Mouse (Mus musculus) embryo, embryonic 11 days (tissue): ENCODE measurements at regions not wholly inside any gene's neighbourhood (a gene's known extent, or its start where the extent isn't known, plus 50 kb on each side); places are given as distances from the start of the nearest gene placed in this dataset.

Source experiments
- DNase-seq: peaks from one replicate; pipeline ENCODE4 v3.0.0-alpha.2; 2015

DNA sequence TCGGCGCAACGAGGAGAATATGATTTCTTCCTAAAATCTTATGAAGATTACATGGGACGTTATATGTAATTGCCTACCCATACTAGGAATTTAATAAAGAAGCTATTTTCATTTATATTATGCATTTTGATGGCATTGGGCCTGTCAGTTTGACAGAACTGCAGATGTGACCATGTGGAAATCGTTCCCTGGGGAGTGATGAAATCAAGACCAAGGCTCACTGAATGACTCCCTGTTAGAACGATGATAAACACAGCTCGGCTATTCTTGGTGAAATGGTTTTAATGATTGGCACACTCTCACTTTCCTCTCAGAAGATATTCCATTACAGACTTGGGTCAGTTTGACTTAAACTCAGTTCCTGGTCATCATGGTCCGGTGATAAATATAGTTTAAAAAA, 246.4 kb downstream of the Btg1 start:
- DNase-seq, result no peak

GRCm38 (mm10) chr10:96866468-96866867, 249.7 kb downstream of the Btg1 start:
- no peak for DNase-seq

DNA sequence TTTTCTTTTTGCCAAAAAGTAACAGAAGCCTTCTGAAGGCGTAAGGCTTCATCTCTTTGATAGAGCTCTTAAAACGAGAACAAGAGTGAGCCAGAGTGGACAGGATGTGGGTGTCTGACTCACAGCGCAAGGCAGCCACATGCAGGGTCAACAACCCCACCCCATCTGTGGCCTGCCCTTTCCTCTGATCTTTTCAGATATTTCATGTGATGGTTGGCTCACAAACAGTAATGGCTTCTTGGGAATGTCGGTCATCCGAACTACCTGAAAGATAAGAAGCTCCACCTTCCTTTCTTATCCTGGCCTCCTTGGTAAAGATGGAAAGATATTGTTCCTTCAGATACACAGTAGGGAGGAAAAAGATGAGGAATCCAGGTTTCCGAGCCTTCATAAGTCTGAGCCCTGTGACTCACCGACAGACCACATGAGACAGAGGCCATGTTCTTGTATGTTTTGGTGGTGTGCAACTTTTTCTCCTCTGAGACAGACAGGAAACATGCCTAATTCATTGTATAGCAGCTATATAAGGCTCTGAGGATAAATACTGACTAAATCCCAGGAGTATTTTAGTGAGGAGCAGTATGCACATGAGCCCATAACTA, 254.9 kb downstream of the Btg1 start:
- DNase-seq, result no peak

- no peak for DNase-seq
These were observed 257.8 kb downstream of the Btg1 start for GRCm38 (mm10) chr10:96874646-96875045.

- DNase-seq, result no peak
These were observed 258.9 kb downstream of the Btg1 start for GRCm38 (mm10) chr10:96875676-96876075.

DNA sequence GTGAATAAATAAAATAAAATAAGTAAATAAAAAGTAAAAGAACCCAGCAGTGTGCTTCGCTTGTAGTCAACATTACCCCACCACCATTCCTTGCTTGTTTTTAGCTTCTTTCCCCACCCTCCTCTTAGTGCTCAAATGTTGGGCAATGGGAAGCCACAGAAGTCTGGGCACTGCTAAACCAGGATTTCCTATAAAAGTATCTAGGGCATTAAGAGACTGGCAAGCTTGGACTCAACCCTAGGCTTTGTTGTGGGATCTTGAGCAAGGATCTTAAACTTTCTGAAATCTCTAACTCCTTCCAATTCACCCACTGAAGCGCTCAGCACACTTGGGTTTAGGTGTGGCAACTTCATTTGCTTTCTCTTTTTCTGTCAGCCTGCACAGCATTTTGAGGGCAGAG, 262.6 kb downstream of the Btg1 start:
- no peak for DNase-seq

DNA sequence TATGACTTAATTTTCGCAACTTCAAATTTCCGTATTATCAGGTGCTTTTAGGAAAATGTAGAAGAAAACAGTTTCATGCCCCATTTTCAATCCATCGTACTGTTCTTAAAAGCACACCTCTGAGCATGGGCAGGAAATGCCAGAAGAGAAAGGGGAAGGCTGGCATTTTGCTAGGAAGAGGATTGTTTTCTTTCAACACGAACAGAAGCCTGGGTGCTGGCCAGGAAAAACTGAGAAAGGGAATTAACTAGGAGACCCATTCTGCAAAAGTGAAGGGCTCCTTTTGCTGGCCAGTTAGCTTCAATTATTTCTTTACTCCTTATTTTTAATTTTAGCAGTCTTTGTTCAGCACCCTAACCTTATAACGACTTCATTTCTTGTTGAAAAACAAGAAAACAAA, 264.0 kb downstream of the Btg1 start:
- DNase-seq, result no peak

- DNase-seq, result no peak
These were observed 264.4 kb downstream of the Btg1 start for GRCm38 (mm10) chr10:96881212-96881611.

DNA sequence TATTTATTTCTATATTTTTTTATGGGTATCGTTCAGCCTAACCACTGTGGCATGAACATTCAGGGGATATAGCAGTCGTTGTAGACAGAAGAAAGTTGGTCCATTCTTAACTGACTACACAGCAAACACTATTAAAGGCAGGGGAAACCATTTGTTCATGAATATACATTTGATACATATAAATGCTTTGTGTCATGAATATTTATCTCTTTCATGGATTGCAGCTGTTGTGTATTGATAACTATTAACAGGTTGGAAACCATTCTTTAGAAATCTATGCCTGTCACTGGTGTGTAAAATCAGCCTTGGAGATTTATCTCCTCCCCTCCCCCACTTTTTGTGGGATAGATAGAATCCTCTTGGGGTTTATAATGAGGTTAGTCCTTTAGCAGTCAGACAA, 264.9 kb downstream of the Btg1 start:
- DNase-seq, result peak; percentile 29

GRCm38 (mm10) chr10:96901150-96901549, 284.3 kb downstream of the Btg1 start:
- DNase-seq, result no peak

GRCm38 (mm10) chr10:96905098-96905809, 288.4 kb downstream of the Btg1 start:
- no peak for DNase-seq

DNA sequence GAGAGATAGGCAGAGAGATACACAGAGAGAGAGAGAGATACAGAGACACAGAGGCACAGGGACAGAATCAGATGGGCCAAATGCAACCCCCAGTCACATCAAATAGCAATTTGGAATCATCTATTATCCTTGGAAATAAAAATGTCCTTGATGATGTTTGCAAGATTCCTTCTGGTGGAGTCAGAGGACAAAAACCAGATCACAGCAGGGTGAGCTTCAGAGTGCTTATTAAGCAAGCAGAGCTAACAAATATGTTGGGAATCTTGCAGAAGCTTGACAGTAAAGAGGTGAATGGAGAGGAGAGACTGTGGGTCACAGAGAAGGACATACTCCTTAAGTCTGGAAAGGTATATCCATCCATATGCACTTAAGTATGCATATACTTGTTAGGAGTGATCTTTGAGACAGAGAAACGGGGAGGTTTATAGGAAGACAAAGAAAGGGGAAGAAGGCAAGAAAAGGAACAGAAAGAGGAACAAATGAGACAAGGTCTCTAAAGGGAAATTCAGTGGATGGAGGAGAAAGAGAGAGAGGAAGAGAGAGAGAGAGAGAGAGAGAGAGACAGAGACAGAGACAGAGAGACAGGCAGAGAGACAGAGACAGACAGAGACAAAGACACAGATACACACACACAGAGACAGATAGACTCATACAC, 293.0 kb downstream of the Btg1 start:
- no peak for DNase-seq

DNA sequence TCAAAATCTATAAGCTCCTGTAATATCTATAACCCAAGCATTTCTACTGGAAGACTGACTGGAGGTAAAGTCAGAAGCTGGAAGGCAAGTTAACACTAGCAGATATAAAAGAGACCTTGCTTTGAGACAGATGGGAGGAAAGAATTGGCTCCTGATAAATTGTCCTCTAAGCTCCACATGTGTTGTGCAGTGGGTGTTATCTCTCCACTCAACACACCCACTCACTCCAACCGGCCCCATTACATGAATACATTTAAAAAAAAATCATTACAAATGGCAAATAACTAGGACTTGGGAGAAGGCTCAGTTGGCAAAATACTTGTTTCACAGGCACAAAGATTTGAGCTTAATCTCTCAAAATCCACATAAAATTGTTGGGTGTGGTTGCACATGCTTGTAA, 304.4 kb downstream of the Btg1 start:
- no peak for DNase-seq

DNA sequence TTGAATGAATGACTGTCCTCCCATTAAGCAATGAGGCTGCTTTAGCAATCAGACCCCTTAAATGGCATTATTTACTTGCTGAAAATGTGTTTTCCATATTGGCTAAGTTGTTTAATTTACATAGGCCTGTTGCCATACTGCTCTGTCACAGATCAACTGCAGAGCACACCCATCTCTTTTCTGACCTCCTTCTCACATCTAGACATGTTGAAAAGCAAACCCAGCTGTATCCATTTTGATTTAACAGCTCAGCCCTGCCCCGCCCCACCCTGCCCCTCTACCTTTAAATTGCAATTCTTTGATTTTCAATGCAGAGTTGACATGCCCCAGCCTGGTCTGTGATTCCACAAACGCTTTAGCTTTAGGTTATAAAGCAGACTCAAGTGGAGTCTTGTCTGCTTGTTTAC, 307.5 kb downstream of the Btg1 start:
- DNase-seq, result no peak

DNA sequence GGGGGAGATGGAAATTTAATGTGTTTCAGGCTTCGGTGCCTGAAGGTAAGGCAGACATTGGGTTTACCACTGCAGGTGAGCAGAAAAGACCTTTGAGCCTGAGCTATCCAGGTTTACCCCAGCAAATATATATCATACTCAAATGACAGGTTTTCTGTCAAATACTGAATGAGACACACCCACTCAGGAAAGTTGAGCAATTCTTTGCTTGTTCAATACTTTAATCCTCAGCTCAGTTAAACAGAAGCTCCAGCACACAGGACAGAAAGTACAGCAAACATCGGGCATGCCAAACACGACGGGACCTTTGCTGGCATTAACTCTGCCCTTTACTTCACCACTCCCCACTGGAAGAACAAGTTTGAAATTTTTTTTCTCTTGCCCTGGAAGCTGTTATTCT, 307.9 kb downstream of the Btg1 start:
- DNase-seq, result no peak

DNA sequence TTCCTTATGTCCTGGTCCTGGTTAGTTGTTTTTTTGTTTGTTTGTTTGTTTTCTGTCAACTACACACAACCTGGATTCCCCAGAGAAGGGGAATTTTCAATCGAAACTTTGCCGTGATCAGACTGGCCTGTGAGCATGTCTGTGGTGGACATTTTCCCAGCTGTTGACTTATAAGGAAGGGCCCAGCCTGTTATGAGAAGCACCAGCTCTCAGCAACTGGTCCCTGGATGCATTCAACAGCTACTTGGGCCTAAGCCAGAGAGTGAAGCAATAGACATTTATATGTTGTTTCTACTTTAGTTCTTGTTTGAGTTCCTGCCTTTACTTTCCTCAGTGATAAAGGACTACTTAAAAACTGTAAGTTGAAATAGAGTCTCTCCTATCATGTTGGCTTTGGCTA, 309.0 kb downstream of the Btg1 start:
- DNase-seq, result no peak

DNA sequence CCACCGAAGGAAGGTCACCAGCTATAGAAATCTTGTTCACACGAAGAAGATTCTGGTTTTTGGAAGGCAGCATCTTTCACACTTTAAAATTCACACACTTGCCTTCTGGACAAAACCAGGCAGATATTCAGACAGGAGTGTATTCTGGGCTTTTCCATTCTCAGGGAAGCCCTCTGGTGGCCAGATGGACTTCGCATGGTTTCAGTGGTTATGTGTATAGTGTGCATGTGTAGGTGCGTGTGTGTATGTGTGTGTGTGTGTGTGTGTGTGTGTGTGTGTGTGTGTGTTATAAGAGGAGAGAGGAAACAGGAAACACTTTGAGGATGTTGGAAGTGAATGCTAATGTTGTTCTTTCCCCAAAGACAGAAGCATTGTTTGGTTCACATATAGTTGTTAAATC, 317.9 kb downstream of the Btg1 start:
- DNase-seq, result peak; percentile 68

DNA sequence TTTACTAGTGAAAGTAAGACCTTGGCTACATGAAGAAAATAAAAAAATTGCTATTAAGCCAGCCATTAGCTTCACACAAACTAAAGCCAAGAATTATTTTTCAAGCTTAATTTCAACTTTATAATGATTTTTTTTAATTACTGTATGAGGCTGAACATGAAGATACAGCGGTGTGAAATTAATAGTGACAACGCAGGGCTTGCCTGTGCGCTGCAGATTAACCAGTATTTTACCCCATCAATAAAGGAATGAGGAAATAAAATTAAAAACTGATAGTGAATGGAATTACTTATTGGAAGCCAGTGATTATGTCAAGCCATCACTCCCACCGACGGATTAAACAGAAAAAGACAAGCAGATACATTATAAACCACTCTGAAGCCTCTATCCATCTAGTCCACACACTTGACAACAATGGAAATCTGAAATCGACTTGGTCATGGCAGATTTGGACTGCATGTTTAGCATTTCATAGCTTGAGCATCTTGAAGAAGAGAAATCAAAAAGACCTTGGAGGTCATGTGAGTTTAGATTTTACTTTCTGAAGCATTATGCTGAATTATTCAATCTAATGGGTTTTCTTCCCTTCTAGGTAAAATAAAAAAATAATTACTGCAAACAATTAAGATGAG, 324.2 kb downstream of the Btg1 start:
- DNase-seq, result no peak

DNA sequence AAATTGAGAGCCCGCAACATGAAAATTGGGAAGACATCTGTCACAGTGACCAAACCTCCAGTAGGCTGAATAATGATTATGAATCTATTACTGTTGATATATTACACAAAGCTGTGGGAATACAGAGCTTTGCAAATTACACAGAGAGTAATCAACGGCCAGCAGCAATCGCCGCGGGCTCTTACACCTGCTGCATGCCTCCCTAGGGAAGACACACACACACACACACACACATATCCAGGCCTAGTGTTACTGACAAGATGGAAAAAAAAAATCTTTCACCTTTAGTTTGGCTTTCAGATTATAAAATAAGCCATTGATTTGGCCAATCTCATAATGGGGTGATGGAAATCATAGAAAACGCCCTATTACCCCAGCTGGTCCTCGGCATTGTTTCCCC, 327.4 kb downstream of the Btg1 start:
- no peak for DNase-seq

- DNase-seq, result no peak
These were observed 331.2 kb downstream of the Btg1 start for GRCm38 (mm10) chr10:96947971-96948370.

DNA sequence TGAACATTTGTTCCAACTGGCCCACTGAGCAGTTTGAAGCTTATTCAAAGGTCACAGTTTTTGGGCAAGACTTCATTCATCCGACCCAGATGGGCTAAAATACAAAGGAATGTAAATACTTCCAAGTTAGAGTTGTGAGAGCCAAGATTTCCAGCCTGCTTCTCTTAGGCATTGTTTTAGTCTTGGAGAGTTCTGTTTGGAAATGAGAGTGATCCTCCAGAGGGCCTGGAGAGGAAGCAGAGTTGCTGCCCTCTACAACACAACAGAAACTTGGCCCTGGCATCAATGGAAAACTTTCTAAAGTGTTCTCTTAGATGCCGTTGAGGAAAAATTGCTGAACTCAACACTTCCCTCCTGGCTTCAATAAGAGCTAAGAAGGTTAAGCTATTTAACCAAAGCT, 332.1 kb downstream of the Btg1 start:
- no peak for DNase-seq

- DNase-seq, result peak; percentile 37
These were observed 338.4 kb downstream of the Btg1 start for GRCm38 (mm10) chr10:96955036-96955775.

GRCm38 (mm10) chr10:96955776-96956448, 339.1 kb downstream of the Btg1 start:
- peak; percentile 7 for DNase-seq
